Mouse (Mus musculus): ENCODE data around the gene Camta1.

- TF ChIP-seq POLR2A (IDR thresholded peaks at IDR 0.05; ENCODE audit: control insufficient read depth, extremely low read depth, insufficient read depth, low read length, poor library complexity) (no peak), CTCF (IDR thresholded peaks at IDR 0.05; ENCODE audit: borderline replicate concordance, control insufficient read depth, extremely low read depth, insufficient read depth, low read length, poor library complexity) (no peak)
Observed at GRCm38 (mm10) chr4:151303931-151304330, 557.7 kb downstream of the Camta1 start.
